Comparison of ENCODE assay signal across 16 mouse cellular contexts in the genomic region with DNA sequence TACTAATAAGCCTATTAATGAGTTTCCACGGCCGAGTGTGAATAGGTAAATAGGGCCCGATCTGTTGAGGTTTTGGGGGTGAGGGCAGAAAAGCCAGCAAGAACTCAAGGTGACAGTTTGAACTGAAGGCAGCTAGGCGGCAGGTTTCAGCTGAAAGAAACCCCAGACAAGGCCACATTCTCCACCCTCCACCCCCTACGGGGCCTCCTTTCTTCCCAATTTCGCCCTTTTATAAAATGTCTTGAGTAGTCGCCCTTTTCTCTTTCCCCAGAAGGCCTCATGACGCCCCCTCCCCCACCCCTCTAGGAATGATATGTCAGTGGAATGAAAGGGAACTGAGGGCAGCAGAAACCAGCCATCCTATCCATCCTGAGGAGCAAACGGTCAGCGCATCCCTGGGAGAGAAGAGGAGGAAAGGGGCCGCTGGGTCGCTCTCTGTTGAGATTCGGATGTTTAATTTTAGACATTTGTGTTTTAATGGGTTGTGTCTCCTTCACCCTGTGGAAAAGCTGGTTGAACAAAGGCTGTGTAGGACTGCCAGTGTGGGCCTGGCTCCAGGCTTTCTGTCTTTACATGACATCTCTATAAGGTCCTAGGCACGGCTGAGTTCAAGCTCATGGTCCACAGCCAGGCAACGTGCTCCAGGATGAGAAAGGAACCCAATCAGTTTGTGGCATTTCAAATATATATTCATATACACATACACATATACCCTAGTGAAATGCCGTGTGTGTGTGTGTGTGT.
DNase-seq lines count a peak whose midpoint lies in the region; ATAC-seq lines count a peak whose summit lies in the region.
"Had no signal": no experiment of that assay in that cellular context is flagged by ENCODE, and none has a peak within 500 bp of the region (broad histone marks: within the 10 kb centered on the region; RNA-seq: fewer than 3 reads in every experiment).

No protein-coding gene starts in this region.

- ATAC-seq in hindbrain, embryonic 14.5 days (ENCODE audit: low FRiP score): no peak
- no peak for ATAC-seq in intestine, embryonic 16.5 days
- ATAC-seq: intestine, postnatal 0 days had no signal

- H3K27ac ChIP-seq in hindbrain, embryonic 10.5 days: peak overlapping the region; percentile 95
- H3K27ac ChIP-seq in hindbrain, embryonic 14.5 days: no peak overlapping the region
- H3K27ac ChIP-seq in intestine, embryonic 16.5 days (ENCODE audit: low read length): no peak overlapping the region
- H3K27ac ChIP-seq: embryonic facial prominence, embryonic 12.5 days had no signal

- H3K9me3 ChIP-seq in hindbrain, embryonic 10.5 days: no peaks in the 10 kb centered on the region
- no peaks in the 10 kb centered on the region for H3K9me3 ChIP-seq in hindbrain, embryonic 14.5 days (ENCODE audit: control insufficient read depth, low read length)
- no peaks in the 10 kb centered on the region for H3K9me3 ChIP-seq in intestine, embryonic 16.5 days (ENCODE audit: control insufficient read depth, low read length)
- H3K9me3 ChIP-seq: embryonic facial prominence, embryonic 12.5 days had no signal

- peaks cover 32% of the 10 kb centered on the region for H3K27me3 ChIP-seq in hindbrain, embryonic 10.5 days (ENCODE audit: insufficient read depth, poor library complexity, severe bottlenecking)
- no peaks in the 10 kb centered on the region for H3K27me3 ChIP-seq in hindbrain, embryonic 14.5 days (ENCODE audit: control insufficient read depth, insufficient read depth, low read length)
- H3K27me3 ChIP-seq in intestine, embryonic 16.5 days (replicated peaks; ENCODE audit: control insufficient read depth, insufficient read depth, low read length): no peaks in the 10 kb centered on the region
- H3K27me3 ChIP-seq: embryonic facial prominence, embryonic 12.5 days had no signal

- peaks cover 84% of the 10 kb centered on the region for H3K4me1 ChIP-seq in hindbrain, embryonic 10.5 days (replicated peaks)
- H3K4me1 ChIP-seq in hindbrain, embryonic 14.5 days (replicated peaks; ENCODE audit: control insufficient read depth, insufficient read depth, low read length): peaks cover 10% of the 10 kb centered on the region
- peaks cover 6% of the 10 kb centered on the region; the same call in 1 of the 2 replicates for H3K4me1 ChIP-seq in intestine, embryonic 16.5 days (ENCODE audit: control insufficient read depth, insufficient read depth, low read length)

- WGBS in hindbrain, embryonic 10.5 days: 21% methylated on average over 16 of the region's 16 CpGs
- WGBS in hindbrain, embryonic 14.5 days: 20% methylated on average over 16 of the region's 16 CpGs
- WGBS in intestine, embryonic 16.5 days: 71% methylated on average over 16 of the region's 16 CpGs

- no peak overlapping the region for H3K4me2 ChIP-seq in hindbrain, embryonic 14.5 days (replicated peaks)
- no peak overlapping the region for H3K4me2 ChIP-seq in intestine, embryonic 16.5 days (ENCODE audit: low read depth, low read length)
- H3K4me2 ChIP-seq: embryonic facial prominence, embryonic 12.5 days; heart, embryonic 11.5 days had no signal

- peak; percentile 78 for DNase-seq in hindbrain, embryonic 10.5 days (ENCODE audit: low spot score)
- DNase-seq in hindbrain, embryonic 14.5 days (ENCODE audit: low spot score): no peak
- peak; percentile 40 for DNase-seq in ES-CJ7 (ENCODE audit: low read depth, low spot score)
- DNase-seq in embryo, embryonic 11 days: peak; percentile 75
- DNase-seq in mesoderm, embryonic 11.5 days (ENCODE audit: low read depth, low spot score): peak; percentile 58
- DNase-seq in heart, adult 9 months (ENCODE audit: low spot score in 2 of 2): no peak
- no peak for DNase-seq in urinary bladder, postnatal 10 days (ENCODE audit: low spot score)
- DNase-seq: adrenal gland, adult 8-10 months; B cell, adult 2 months; cerebellum, adult 9-10 months; gastrocnemius, postnatal 10 days; kidney, postnatal 14 days had no signal

- no peak overlapping the region for H3K9ac ChIP-seq in hindbrain, embryonic 14.5 days
- H3K9ac ChIP-seq in intestine, embryonic 16.5 days (ENCODE audit: low read depth, low read length): no peak overlapping the region
- H3K9ac ChIP-seq: embryonic facial prominence, embryonic 12.5 days had no signal

- H3K36me3 ChIP-seq in hindbrain, embryonic 10.5 days: no peaks in the 10 kb centered on the region
- no peaks in the 10 kb centered on the region for H3K36me3 ChIP-seq in hindbrain, embryonic 14.5 days (replicated peaks; ENCODE audit: control insufficient read depth, insufficient read depth)
- H3K36me3 ChIP-seq in intestine, embryonic 16.5 days (ENCODE audit: control insufficient read depth, insufficient read depth, low read length): no peaks in the 10 kb centered on the region
- H3K36me3 ChIP-seq: embryonic facial prominence, embryonic 12.5 days had no signal

- H3K4me3 ChIP-seq in hindbrain, embryonic 10.5 days: 0 out of 2 replicates have a peak overlapping the region, but pooled peaks have one; percentile 16
- H3K4me3 ChIP-seq in hindbrain, embryonic 14.5 days (replicated peaks; ENCODE audit: low read length): no peak overlapping the region
- H3K4me3 ChIP-seq in intestine, embryonic 16.5 days (ENCODE audit: low read length): no peak overlapping the region
- H3K4me3 ChIP-seq: embryonic facial prominence, embryonic 12.5 days had no signal

Comparison
In these comparisons a context has a peak if more than half of its experiments do, and no peak if none do; other contexts are left out.
1. DNase-seq: peak in hindbrain, embryonic 10.5 days (single experiment), ES-CJ7 (single experiment), embryo, embryonic 11 days (single experiment) and mesoderm, embryonic 11.5 days (single experiment); none in hindbrain, embryonic 14.5 days (single experiment), heart, adult 9 months (0 of 2) and urinary bladder, postnatal 10 days (single experiment).